Mouse (Mus musculus): ENCODE results near the gene Dmbx1. TPM values are rescaled to one million over a fixed set of nuclear protein-coding genes. Genes with fewer than 3 reads are reported as not detected.
A peak's percentile ranks its signal among the peaks of the same experiment; 100 is the strongest.

Dmbx1 gene
- not detected for polyA plus RNA-seq (2017; shearing (Covaris generic))

DNA sequence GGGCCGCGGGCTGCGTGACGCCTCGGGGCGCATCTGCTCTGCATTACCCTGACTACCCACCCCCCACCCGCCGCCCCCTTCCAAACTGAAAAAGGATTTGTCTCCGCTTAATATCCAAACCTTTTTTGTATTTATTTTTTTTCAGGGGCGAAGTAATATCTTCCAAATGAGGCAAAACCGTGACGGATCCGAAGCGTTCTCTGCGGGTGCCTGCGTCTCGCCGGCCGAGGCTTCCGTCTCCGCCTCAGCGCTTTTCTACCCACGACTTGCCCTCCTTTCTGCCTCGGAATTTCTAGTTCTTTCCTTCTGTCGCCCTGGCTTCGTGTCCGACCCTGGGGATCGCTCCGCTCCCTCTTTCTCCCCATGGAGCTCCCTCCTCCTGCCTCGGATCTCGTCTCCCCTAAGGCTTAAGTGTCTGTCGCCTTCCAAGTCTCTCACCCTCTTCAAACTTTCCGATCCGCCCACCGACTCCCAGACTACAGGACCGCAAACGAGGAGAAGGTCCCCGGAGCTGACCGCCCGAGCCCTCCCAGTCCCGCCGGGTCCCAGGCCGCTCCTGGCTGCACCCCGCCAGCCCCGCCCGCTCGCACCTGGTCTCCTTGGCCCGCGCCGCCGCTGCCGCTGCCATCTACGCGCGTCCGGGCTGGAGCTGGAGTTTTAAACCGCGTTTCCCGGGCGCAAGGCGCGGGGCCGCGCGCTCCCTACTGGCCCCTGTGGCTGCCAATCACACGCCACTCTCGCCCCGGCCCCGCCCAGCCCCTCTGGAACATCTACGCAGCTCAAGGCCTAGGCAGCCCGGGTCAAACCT, at the start of gene Dmbx1:
Gene Dmbx1 (minus strand): TSS at position 632 of the 808 bp plus-strand sequence.
- no peak for ATAC-seq

DNA sequence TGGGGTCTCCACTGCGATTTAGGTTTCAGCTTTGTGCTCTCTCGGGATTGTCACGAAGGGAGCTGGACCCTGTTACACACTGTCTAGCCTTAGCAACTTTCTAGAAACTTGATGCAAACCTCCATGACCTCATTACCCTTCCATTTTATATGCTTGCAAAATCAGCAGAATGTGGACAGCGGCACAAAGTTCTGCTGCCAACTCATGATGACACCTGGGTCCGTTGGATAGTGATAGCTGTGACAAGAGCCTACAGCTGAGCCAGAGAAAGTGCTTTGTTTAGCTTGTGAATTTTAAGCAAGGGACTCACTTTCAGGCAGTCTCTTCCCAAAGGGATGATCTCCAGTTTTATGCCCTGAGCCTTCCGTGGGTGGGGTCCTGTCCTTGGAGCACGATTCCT, 49.7 kb upstream of the Dmbx1 start:
- no peak for ATAC-seq

DNA sequence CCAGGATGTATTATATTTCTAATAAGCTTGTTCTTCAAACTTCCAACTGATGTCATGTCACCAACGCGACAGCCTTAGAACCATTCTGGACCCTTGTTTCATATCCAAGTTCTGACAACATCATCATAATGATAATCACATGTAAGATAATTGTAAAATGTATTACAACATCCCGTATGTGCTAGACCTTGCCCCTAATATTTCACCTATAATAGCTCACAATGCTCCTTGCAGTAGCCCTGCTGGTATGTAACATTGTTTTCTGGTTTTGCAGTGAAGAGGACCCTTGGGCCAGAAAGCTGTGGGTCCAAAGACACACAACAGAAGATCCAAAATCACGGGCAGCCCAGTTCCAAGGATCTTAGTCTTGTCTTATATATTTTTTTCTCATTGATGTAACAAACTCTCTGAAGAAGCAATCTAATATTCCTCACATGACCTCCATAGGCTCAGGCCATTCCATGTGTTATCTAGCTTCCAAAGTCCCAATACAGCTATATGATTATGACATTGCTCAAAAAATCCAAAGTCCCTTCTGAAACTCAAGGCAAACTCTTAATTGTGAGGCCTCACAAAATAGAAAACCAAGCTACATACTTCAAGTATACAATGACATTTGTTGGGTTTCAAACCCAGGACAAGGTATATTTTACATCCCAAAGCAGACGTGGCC, 48.3 kb upstream of the Dmbx1 start:
- ATAC-seq, result no peak

DNA sequence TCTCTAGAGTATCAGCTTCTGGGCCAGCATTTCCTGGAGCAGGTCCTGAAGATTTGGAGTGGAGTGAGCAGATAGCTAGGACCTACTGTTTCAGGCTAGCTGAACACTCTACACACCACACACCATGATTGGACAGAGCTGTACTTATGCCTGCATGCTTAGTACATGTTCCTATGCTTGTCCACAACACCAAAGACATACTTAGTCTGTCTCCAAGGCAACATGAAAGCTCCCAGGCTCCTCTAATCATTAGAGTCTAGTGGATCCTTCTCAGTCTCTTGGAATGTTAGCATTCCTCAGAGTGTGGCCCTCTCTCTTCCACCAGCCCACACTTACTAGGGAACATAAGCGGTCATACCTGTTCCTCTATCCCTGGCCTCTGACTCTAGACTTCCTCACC, 47.7 kb upstream of the Dmbx1 start:
- no peak for ATAC-seq

DNA sequence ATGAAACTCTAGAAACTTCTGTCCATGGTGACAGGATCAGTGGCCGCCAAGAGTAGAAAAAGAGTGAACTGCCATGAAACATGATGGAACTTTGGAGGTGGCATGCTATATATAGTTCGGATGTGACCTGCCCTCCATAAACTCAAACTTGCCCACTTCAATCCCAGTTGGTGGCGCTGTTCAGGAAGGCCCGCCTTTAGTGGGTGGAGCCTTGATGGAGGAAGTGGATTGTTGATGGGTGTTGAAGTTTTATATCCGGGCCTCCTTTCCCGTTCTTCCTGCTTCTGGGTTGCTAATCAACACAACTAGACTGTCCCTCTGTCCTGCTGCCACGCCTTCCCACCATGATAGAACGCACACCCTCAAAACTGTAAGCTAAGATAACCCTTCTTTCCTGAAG, 45.2 kb upstream of the Dmbx1 start:
- ATAC-seq, result no peak

DNA sequence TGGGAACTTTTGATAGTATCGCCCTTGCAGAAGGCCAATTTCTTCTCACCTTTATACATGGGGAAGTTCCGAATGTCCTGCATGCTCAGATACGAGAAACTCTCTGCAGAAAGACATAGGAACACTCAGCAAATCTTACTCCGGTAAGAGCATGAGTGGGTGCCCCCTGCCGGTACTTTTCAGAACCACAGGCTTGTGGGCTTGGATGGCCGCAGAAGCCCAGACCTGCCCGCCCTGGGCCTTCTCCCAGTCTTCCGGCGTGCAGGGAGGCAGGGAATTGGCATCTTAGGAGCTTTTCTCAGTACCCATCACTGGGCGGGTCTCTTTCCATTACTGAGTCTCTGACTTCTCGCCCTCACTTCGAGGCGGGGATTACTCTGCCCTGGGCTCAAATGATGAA, 44.4 kb upstream of the Dmbx1 start:
- peak; percentile 86 for ATAC-seq

DNA sequence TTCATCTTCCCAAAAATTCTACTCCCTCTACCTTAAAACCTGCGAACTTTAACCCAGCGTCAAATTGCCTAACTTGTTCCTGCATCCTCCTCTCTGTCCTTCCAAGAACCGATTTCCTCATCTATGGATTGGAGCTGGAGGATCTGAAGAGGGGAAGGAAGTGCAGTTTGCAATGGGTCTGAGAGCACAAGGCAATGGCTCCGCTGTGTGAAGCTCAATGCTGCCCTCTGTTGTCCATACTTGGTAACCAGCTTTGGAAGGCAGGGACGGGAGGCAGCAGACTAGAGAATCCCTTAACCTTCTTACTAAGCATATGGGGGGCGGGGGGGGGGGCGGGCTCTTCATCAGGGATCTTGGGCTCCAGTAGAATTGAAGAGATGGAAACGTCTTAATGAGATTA, 41.0 kb upstream of the Dmbx1 start:
- ATAC-seq, result peak; percentile 74

DNA sequence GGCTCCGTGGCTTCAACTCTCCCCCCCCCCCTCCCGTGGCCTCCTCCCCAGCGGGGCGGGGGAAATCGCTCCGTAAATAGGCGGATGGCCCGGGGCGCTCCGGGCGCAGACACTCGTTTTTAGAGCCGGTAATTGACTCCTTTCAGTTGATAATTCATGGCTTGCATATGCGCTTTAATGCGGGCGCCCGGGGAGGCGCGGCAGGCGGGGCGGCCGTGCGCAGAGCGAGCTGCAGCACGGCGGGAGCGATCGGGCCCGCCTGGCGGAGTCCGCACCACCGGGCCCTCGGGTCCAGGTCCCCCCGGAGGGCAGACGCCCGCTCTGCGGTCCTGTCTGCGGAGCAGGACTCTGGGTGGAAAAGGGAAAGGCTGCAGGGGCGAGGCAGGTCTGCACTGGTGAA, 39.7 kb upstream of the Dmbx1 start:
- no peak for ATAC-seq

DNA sequence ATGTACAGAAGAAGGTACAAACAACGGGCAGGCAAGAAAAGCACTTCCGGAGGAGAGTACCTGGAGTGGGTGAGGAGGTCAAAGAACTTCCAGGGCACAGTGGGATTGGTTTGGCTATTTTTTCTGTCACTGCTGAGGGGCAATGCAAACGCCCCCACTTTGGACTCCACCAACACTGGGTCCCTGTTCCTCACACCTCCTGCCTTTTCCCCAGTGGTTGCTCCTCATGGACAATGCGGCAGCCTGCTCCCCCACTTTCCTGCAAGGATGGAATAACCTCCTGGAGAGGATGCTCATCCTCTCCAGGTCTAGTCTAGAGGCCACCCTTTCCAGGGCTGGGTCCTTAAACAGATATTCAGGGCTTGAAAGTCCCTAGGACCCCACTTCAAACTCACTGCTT, 39.2 kb upstream of the Dmbx1 start:
- no peak for ATAC-seq

DNA sequence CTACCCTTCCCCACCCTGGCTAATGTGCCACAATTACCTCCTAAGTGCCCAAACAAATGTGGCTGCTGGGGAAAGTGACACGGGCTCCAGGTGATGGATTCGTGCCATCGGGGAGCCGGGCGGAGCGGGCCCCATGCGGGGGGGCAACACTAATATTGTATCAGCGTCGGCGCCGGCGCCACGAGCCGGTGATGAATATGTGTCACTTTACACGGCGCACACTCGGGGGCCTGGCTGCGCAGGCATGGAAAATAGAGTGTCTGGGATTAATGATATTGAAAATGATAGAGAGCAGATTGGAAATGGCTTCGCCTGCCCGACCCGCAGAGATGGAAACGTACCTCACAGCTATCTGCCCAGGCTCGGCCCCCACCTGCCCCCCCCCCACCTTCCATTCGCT, 32.8 kb upstream of the Dmbx1 start:
- no peak for ATAC-seq

DNA sequence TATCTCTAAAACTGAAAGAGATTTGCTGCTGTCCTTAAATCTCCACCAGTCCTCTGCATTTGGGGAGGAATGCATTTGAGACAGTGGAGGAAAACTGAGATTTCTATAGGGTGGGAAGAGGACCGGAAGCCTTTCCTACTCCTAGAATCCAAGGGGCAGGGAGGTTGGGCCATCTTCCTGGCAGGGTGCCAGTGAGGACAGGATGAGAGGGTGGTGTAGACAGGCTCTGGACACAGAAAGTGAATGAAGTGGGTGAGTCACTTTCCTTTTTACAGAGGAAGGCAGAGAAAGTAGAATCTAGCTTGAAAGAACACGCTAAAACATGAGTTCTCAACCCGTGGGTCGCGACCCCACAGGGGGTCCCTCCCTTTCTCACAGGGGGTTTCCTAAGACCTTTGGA, 24.7 kb upstream of the Dmbx1 start:
- ATAC-seq, result no peak

DNA sequence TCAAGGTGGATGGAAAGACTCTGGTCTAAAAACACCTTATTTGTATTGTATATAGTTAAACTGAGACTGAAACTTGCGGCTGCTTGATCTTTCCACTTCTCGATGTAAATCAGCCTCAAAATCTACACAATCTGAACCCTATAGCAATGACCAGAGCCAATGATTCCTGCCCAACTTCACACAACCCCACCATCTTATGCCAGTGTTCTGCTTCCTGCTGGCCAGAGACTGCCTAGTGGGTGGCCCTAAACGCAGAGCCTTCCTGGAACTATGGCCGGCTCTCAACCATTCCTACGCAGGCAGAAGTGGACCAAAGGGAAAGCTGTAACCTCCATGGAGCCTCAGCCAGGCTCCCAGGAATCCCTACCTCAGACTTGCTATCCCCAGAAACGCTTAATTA, 24.0 kb upstream of the Dmbx1 start:
- ATAC-seq, result no peak

DNA sequence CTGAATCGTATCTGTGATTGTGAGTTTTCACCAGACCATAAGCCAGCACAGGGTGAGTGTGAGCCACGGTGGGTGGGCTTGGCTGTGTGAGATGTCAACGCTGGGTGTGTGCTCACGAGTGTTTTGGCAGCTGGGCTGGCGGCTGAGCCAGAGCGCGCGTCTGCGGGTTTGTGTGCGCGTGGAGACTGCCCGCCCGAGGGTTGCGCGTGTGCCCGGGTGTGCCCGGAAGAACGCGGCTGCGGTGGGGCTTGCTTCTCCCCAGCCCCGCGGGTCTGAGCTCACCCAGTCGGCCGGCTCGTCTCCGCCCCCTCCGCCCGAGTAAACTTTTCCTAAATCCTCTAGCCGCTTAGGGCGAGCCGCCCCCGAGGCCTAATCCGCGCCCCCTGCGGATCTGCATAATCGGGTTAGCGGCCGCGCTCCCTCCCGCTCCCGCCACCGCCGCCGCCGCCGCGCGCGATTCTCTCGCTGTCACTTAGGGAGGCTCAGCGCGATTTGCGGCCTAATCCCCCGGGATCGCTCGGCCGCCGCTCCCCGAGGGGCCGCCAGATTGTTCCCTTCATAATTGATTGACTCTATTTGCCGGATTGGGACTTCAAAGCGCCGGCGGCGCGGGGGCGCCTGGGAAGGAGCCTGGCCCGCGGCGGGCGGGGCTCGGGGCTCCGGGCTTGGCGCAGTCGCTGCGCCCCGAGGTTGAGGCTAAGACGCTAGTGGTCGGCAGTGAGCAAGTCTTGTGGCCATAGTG, 23.1 kb upstream of the Dmbx1 start:
- peak; percentile 56 for ATAC-seq

DNA sequence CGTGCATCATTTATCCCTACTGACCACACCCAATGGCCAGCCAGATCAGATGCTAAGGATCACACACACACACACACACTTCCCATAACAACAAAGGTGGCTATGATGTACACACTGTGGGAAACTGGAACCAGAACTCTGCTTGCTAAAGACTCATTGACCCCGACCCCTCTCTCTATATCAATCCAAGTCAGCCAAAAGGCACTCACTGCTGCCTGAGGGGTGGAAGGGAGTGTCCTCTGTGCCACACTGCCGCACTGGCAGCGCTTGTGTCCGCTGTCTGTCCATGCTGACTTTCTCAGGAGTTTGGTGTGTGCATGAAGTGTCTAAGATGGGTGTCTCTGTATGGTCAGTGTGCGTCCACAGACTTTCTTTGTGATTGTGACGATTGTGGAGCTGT, 22.3 kb upstream of the Dmbx1 start:
- ATAC-seq, result no peak

DNA sequence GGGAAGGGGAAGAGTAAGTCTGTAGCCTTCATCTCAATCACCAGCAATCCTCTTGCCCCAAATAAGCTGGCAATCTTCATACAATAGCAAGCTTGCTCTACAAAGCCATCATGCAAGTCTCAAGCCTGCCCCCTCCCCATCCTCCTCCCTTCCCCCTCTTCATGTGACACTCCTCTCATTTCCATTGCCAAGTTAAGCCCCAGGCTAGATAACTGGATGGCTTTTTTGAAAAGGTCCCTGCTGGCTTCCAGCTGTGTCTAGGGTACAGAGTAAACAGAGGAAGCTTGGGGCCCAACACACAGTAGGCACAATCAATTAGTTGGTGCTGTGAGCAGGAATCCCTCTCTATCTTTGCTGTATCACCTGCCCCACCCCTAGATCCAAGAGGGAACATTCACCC, 19.8 kb upstream of the Dmbx1 start:
- ATAC-seq, result no peak

DNA sequence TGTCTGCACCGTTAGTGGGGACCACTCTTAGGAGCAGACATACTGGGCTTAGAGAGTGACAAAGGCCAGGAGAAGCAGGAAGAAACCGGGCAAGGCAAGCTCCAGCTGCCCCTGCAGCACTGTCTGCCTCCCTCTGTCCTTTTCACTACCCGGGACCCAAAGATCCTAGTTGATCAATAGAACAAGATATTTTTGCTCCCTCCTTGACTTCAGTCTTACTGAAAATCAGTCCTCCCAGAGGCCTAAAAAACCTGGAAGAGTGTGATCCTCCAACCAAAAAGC, 15.7 kb upstream of the Dmbx1 start:
- ATAC-seq, result no peak

DNA sequence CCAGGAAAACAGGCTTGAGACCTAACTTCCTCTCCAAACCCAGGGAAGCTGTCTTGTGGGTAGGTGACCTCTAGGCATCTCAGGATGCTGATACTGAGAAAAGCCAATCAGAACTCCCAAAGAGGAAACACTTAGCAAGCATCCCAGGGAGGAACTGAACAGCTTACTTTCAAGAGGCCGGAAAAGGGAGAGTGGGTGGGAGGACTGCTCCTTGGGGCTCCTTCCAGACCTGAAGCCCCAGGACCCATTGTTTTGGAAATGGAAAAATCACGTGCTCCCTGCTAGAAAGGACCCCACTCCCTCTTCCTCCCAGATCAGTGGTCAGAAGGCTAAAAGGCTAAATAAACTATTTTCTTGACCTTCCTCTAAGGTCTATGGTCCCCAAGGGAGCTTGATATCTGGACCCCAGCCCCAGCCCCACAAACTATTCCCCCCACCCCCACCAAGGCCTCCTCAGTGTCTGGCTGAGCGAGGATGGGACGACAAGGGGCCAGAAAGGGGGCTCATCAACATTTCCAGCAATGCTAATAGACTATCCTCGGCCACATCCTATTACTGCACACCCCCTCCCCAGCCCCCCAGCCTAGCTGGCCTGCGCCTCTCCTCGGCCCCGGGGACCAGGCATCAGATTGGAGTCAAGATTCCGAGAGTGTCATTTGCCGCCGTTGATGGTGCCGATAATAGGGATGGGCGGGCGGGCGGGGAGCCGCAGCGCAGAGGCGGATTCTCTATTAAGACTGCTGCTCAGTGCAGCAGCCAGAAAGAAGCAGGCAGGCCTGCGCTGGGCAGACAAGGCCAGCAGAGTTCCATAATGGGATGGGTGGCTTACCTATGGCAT, 15.1 kb upstream of the Dmbx1 start:
- ATAC-seq, result no peak

DNA sequence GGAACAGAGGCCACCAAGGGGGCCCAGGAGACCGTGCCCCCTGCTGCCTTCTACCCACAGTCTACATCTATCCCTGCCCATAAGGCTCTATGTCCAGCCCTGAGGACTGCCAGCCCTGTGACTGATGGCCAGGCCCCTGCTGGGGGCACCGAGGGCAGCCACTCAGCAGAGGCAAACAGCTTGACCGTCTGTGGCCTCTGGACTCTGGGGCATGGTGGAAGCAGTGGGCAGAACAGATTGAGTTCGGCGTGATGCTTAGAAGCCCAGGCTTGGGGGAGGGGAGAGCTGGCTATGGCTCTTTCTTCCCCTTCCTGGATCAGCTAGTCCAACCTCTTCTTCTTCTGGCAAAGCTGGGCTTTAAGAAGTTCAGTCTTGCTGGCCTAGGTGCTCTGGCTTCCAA, 13.8 kb upstream of the Dmbx1 start:
- ATAC-seq, result no peak

DNA sequence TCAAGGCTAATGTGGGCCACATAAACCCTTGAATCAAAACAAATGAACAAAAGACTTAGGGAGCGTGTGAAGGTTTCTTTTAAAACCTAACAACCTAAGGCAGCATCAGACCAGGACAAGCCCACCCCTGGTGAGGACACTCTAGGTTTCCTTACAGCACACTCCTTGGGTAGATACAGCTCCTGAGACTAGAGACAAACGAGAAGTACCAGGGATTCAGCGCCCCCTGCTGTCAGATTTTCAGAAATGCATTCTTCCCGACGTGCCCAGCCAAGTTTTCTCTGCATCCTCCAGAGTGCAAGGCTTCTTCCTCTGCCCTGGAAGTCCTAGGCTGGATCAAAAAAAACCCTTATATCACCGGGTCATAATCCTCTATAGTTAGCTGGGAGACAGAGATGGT, 13.0 kb upstream of the Dmbx1 start:
- ATAC-seq, result no peak

DNA sequence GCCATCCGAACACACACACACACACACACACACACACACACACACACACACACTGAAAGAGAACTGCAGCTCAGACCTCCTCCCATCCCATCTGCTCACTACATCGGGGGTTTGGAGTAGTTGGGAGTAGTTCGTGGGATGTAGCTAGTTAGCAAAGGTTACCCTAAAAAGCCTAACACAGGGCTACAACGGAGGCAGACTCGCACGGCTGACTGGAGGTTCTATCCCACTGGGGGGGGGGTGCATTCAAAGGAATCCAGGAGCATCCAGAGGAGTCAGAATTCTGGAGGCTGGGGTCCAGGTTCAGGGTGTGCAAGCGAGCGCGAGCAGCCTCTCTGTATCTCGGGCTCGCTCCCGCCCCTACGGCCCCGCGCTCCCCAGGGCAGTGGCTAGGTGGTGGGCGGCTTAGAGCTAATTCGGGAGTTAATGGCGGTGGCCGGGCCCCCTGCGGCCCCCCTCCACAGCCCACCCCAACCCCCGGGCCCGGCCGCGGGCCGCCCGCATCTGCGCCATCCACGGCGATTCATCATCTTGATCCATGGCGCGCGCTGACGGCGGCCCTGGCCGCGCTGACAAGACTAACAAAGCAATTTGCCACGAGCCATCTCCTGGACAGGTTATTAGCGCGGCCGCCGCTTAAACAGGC, 4.1 kb upstream of the Dmbx1 start:
- ATAC-seq, result no peak

DNA sequence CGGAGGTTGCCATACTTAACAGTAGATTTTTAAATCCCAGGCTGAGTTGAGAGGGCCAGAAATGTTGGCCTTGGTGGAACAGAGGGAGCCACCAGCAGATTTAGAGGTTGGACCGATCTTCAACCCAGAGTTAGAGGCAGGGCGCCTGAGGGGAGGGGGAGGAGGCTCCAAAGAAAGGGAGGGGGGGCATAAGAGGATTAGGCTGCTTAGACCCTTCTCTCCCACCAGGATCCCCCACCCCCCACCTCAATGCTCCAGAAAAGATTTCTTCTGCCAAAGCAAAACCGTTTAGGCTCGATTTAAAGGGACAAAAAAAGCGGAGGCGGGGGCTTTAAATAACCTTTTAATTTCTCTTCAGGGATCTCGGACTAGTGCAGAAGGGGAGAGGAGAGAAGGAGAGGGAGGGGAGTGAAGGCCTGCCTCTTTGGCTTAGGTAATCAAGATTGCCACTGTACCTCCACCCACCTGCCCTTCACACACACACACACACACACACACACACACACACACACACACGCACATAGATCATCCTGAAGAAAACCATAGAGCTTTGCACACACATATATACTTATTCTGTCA, 1.6 kb upstream of the Dmbx1 start:
- ATAC-seq, result no peak

DNA sequence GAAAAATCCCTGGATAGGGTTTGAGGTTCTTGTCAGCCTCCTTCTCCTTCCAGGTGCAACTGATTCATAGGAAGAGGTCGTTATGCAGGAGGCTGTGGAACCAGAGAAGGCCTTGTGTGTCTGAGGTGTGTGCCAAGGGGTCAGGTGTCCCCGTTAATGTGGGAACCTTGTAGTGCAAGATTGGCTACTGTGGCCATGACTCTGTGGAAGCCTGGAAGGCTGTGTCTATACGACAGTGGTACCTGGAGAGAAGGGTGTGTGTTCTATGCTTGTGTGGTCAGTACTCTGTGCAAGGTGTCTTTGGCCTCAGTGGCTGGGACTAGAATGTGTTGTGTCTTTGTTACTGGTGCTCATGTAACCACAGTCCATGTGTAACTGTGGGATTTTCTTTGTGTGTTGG, 955 bp upstream of the Dmbx1 start:
- ATAC-seq, result no peak

Measured in inflammation-experienced regulatory T-cells, adult 6 months (primary cell).